Mouse (Mus musculus): ENCODE measurements at regions not wholly inside any gene's neighbourhood (a gene's known extent, or its start where the extent isn't known, plus 50 kb on each side); places are given as distances from the start of the nearest gene placed in this dataset.

GRCm38 (mm10) chr2:34111286-34111685 is 223.5 kb upstream of the Mvb12b start:
- no peaks in the 10 kb centered on the region for H3K9me3 ChIP-seq (replicated peaks)
- H3K36me3 ChIP-seq (ENCODE audit: poor library complexity, severe bottlenecking), result no peaks in the 10 kb centered on the region
- no peak overlapping the region for H3K4me2 ChIP-seq
- H3K27ac ChIP-seq, result no peak overlapping the region
- no peak for ATAC-seq
- peaks cover 82% of the 10 kb centered on the region for H3K27me3 ChIP-seq
- WGBS, result 43% methylated on average over 3 of the region's 3 CpGs
- no peak overlapping the region for H3K9ac ChIP-seq
- peaks cover 25% of the 10 kb centered on the region for H3K4me1 ChIP-seq
- H3K4me3 ChIP-seq, result no peak overlapping the region

- Histone ChIP-seq H3K27me3 (peaks cover 80% of the 10 kb centered on the region), H3K9ac (no peak overlapping the region), H3K27ac (no peak overlapping the region), H3K36me3 (ENCODE audit: poor library complexity, severe bottlenecking) (no peaks in the 10 kb centered on the region), H3K4me2 (no peak overlapping the region), H3K4me1 (peaks cover 32% of the 10 kb centered on the region), H3K9me3 (replicated peaks) (no peaks in the 10 kb centered on the region), H3K4me3 (no peak overlapping the region)
- ATAC-seq, result no peak
- 89% methylated on average over 17 of the region's 17 CpGs for WGBS
Observed at GRCm38 (mm10) chr2:34110582-34110981, 222.8 kb upstream of the Mvb12b start.

GRCm38 (mm10) chr2:34107566-34108303 is 220.0 kb upstream of the Mvb12b start:
- H3K4me3 ChIP-seq, result no peak overlapping the region
- H3K27ac ChIP-seq, result peak overlapping the region; percentile 83
- H3K36me3 ChIP-seq (ENCODE audit: poor library complexity, severe bottlenecking), result no peaks in the 10 kb centered on the region
- ATAC-seq, result peak; percentile 66
- H3K4me2 ChIP-seq, result peak overlapping the region; percentile 40
- H3K27me3 ChIP-seq, result peaks cover 79% of the 10 kb centered on the region
- H3K9ac ChIP-seq, result no peak overlapping the region
- no peaks in the 10 kb centered on the region for H3K9me3 ChIP-seq (replicated peaks)
- H3K4me1 ChIP-seq, result peaks cover 39% of the 10 kb centered on the region
- WGBS, result 26% methylated on average over 27 of the region's 27 CpGs

- Histone ChIP-seq H3K27ac (peak overlapping the region; percentile 83), H3K27me3 (peaks cover 77% of the 10 kb centered on the region), H3K4me2 (peak overlapping the region; percentile 59), H3K9me3 (replicated peaks) (no peaks in the 10 kb centered on the region), H3K36me3 (ENCODE audit: poor library complexity, severe bottlenecking) (no peaks in the 10 kb centered on the region), H3K4me1 (peaks cover 39% of the 10 kb centered on the region), H3K4me3 (peak overlapping the region; percentile 24), H3K9ac (peak overlapping the region; percentile 58; the same call in 1 of the 2 replicates)
- WGBS, result 4% methylated on average over 15 of the region's 15 CpGs
- peak; percentile 72 for ATAC-seq
Observed at GRCm38 (mm10) chr2:34106837-34107565, 219.3 kb upstream of the Mvb12b start.

- H3K36me3 ChIP-seq (ENCODE audit: poor library complexity, severe bottlenecking), result no peaks in the 10 kb centered on the region
- H3K27me3 ChIP-seq, result peaks cover 74% of the 10 kb centered on the region
- H3K4me3 ChIP-seq, result peak overlapping the region; percentile 24
- peak overlapping the region; percentile 83 for H3K27ac ChIP-seq
- peak overlapping the region; percentile 59 for H3K4me2 ChIP-seq
- H3K9me3 ChIP-seq (replicated peaks), result no peaks in the 10 kb centered on the region
- WGBS, result 6% methylated on average over 9 of the region's 9 CpGs
- peak; percentile 7; the same call in 1 of the 2 replicates for ATAC-seq
- peak overlapping the region; percentile 58 for H3K9ac ChIP-seq
- peaks cover 39% of the 10 kb centered on the region for H3K4me1 ChIP-seq
Observed at GRCm38 (mm10) chr2:34106245-34106644, 218.5 kb upstream of the Mvb12b start.

GRCm38 (mm10) chr2:34105271-34106051 is 217.7 kb upstream of the Mvb12b start:
- Histone ChIP-seq H3K4me3 (no peak overlapping the region), H3K27me3 (peaks cover 66% of the 10 kb centered on the region), H3K9ac (peak overlapping the region; percentile 58; the same call in 1 of the 2 replicates), H3K4me1 (peaks cover 39% of the 10 kb centered on the region), H3K36me3 (ENCODE audit: poor library complexity, severe bottlenecking) (no peaks in the 10 kb centered on the region), H3K27ac (peak overlapping the region; percentile 83), H3K9me3 (replicated peaks) (no peaks in the 10 kb centered on the region), H3K4me2 (peak overlapping the region; percentile 59)
- ATAC-seq, result no peak
- WGBS, result 50% methylated on average over 13 of the region's 13 CpGs

GRCm38 (mm10) chr2:34098004-34098547 is 210.3 kb upstream of the Mvb12b start:
- no peak for ATAC-seq
- 76% methylated on average over 14 of the region's 14 CpGs for WGBS
- Histone ChIP-seq H3K36me3 (ENCODE audit: poor library complexity, severe bottlenecking) (no peaks in the 10 kb centered on the region), H3K27ac (no peak overlapping the region), H3K4me2 (no peak overlapping the region), H3K9ac (no peak overlapping the region), H3K4me1 (no peaks in the 10 kb centered on the region), H3K27me3 (peaks cover 37% of the 10 kb centered on the region), H3K9me3 (replicated peaks) (no peaks in the 10 kb centered on the region), H3K4me3 (no peak overlapping the region)

- no peaks in the 10 kb centered on the region for H3K9me3 ChIP-seq (replicated peaks)
- peaks cover 33% of the 10 kb centered on the region for H3K27me3 ChIP-seq
- no peak for ATAC-seq
- H3K9ac ChIP-seq, result no peak overlapping the region
- no peak overlapping the region for H3K27ac ChIP-seq
- no peak overlapping the region for H3K4me2 ChIP-seq
- no peaks in the 10 kb centered on the region for H3K36me3 ChIP-seq (ENCODE audit: poor library complexity, severe bottlenecking)
- no peaks in the 10 kb centered on the region for H3K4me1 ChIP-seq
- H3K4me3 ChIP-seq, result no peak overlapping the region
Observed at GRCm38 (mm10) chr2:34096561-34096960, 208.8 kb upstream of the Mvb12b start.

GRCm38 (mm10) chr2:34088832-34089231 is 201.1 kb upstream of the Mvb12b start:
- H3K4me3 ChIP-seq, result no peak overlapping the region
- no peaks in the 10 kb centered on the region for H3K9me3 ChIP-seq (replicated peaks)
- H3K9ac ChIP-seq, result no peak overlapping the region
- H3K27me3 ChIP-seq, result peaks cover 31% of the 10 kb centered on the region
- H3K27ac ChIP-seq, result no peak overlapping the region
- no peaks in the 10 kb centered on the region for H3K36me3 ChIP-seq (ENCODE audit: poor library complexity, severe bottlenecking)
- ATAC-seq, result no peak
- peaks cover 23% of the 10 kb centered on the region for H3K4me1 ChIP-seq
- WGBS, result 75% methylated on average over 4 of the region's 4 CpGs
- H3K4me2 ChIP-seq, result no peak overlapping the region

GRCm38 (mm10) chr2:34086130-34086529 is 198.4 kb upstream of the Mvb12b start:
- Histone ChIP-seq H3K27me3 (peaks cover 19% of the 10 kb centered on the region), H3K4me3 (no peak overlapping the region), H3K27ac (no peak overlapping the region), H3K36me3 (ENCODE audit: poor library complexity, severe bottlenecking) (no peaks in the 10 kb centered on the region), H3K4me2 (no peak overlapping the region), H3K9me3 (replicated peaks) (no peaks in the 10 kb centered on the region; the same call in 1 of the 2 replicates), H3K9ac (no peak overlapping the region), H3K4me1 (peaks cover 23% of the 10 kb centered on the region)
- 56% methylated on average over 3 of the region's 3 CpGs for WGBS
- ATAC-seq, result peak; percentile 73; the same call in 1 of the 2 replicates

GRCm38 (mm10) chr2:34084513-34084912 is 196.8 kb upstream of the Mvb12b start:
- H3K9me3 ChIP-seq (replicated peaks), result no peaks in the 10 kb centered on the region; the same call in 1 of the 2 replicates
- H3K4me2 ChIP-seq, result no peak overlapping the region
- no peaks in the 10 kb centered on the region for H3K36me3 ChIP-seq (ENCODE audit: poor library complexity, severe bottlenecking)
- 68% methylated on average over 1 of the region's 1 CpGs for whole genome bisulfite sequencing
- H3K9ac ChIP-seq, result no peak overlapping the region
- H3K27me3 ChIP-seq, result 0 out of 2 replicates have a peak, but pooled peaks cover 5% of the 10 kb centered on the region
- peak; percentile 73; the same call in 1 of the 2 replicates for ATAC-seq
- no peak overlapping the region for H3K4me3 ChIP-seq
- peaks cover 28% of the 10 kb centered on the region for H3K4me1 ChIP-seq
- H3K27ac ChIP-seq, result no peak overlapping the region
